Mouse (Mus musculus) skeletal muscle tissue, adult 2 months (tissue): ENCODE results near the gene Slc25a39.
A peak's percentile ranks its signal among the peaks of the same experiment; 100 is the strongest.

Source experiments
- DNase-seq: peaks from one replicate; pipeline ENCODE4 v3.0.0-alpha.2; 2012; ENCODE audit warnings: low read depth, low spot score

Slc25a39 gene

DNA sequence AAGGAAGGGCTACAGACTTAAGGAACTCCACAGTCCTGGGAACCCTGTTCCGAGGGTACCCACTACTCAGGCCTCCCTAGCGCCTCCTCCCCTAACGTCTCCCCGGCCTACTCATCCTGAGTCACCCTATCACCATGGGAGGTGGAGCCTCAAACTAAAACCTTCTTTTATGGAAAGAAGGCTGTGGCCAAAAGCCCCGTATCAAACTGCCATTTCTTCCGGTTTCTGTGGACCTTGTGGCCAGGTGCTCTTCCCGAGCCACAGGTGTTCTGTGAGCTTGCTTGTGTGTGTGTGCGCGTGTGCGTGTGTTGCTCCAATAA is 28.7 kb upstream of the Slc25a39 start:
- DNase-seq, result no peak

DNA sequence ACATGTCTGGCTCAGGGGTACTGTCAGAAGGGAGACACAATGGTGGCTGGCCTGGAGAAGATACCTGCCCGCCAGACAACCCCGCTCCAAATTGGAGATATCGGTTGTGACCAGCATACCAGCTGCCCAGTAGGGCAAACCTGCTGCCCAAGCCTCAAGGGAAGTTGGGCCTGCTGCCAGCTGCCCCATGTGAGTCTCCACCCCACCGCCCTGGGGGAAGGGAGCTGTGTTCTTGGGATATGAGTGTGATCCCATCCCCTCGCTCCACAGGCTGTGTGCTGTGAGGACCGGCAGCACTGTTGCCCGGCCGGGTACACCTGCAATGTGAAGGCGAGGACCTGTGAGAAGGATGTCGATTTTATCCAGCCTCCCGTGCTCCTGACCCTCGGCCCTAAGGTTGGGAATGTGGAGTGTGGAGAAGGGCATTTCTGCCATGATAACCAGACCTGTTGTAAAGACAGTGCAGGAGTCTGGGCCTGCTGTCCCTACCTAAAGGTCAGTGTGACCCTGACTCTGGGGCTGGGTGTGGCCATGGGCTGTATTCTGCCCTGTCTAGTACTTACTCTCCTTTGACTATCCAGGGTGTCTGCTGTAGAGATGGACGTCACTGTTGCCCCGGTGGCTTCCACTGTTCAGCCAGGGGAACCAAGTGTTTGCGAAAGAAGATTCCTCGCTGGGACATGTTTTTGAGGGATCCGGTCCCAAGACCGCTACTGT is 28.2 kb upstream of the Slc25a39 start:
- no peak for DNase-seq

DNA sequence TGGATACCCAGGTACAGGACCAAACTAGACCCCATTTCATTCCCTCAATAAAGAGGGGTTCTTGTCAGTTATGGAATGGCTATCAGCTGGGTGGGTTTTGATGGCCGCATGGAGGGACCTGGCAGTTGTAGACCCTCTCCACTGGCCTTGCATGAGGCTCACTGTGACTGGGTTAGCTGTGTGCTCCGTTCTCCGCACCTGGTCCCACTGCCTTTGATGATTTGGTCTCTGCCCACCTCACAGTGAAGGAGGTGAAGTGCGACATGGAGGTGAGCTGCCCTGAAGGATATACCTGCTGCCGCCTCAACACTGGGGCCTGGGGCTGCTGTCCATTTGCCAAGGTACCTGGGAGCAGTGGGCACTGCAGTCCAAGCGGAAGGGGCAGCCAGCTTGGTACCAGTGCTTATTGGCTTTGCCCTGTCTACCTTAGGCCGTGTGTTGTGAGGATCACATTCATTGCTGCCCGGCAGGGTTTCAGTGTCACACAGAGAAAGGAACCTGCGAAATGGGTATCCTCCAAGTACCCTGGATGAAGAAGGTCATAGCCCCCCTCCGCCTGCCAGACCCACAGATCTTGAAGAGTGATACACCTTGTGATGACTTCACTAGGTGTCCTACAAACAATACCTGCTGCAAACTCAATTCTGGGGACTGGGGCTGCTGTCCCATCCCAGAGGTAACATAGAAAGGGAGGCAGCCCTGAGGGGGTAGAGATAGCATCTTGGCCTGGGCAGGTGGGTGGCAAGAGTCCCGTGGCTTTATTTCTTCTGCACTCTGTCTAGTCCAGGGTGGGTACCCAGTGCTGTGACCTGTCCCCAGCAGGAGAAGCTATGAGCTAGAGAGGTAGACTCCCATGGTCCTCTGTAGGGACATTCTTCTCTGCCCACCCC is 27.3 kb upstream of the Slc25a39 start:
- DNase-seq, result no peak

DNA sequence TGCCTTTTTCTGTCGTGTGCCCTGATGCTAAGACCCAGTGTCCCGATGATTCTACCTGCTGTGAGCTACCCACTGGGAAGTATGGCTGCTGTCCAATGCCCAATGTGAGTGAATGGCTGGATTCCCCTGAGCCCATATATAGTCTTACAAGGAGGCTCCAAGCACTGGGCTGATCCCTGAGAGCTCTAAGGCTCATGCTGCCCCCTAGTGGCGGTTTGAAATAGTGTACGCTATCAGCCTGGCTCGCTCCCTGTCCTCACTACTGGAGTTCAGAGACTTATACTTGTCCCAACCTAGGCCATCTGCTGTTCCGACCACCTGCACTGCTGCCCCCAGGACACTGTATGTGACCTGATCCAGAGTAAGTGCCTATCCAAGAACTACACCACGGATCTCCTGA is 26.7 kb upstream of the Slc25a39 start:
- DNase-seq, result peak; percentile 80

DNA sequence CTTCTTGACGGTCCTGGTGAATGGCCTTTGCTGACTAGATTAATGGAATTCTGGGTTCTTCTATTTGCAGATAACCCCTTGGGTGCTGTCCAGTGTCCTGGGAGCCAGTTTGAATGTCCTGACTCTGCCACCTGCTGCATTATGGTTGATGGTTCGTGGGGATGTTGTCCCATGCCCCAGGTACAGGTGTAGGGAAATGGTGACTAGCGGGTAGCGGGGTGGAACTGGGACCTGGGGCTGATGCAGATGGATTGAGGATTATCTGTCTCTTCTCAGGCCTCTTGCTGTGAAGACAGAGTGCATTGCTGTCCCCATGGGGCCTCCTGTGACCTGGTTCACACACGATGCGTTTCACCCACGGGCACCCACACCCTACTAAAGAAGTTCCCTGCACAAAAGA is 26.1 kb upstream of the Slc25a39 start:
- DNase-seq, result no peak

DNA sequence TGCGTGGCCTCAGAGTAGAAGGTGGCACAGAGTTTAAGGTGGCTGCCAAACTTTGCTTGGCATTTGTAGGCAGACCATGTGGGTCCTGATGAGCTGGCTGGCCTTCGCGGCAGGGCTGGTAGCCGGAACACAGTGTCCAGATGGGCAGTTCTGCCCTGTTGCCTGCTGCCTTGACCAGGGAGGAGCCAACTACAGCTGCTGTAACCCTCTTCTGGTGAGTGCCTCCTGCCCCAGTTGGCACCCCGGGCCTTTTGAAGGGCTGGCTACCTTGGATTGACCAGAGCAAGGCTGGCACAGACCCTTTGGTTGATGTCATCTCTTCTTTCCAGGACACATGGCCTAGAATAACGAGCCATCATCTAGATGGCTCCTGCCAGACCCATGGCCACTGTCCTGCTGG is 25.1 kb upstream of the Slc25a39 start:
- peak; percentile 91 for DNase-seq

DNA sequence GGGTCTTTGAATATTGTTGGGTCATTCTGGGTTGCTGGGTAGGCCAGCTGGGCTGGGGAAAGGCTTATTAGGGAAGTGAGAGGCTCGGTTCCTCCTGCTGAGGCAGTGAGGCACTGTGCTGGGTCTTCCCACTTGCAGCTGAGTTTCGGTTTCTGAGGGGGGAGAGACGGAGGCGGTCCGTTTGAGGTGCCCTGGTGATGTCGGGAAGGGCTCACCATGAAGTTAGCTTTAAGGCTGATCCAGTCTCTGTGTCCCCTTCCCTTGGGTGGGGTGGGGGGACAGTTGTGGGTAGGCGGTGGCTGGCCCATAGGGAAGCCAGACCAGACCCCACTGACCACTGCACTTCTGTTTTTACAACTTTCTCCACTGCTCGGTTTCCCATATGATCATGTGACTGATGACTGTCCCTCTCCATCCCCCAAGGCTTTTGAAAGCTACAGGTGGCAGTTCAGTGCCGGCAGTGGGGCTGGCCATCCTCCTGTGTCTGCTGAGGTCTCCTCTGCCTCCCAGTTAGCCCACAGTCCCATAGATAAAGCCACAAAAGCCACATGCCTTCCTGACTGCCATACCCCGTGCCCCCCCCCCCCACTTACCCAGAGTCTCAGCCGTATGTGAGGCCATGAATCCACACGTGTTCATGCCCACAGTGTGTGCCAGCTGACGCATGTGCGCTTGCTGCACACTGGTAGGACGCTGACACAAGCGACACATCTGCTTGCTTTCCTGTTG is 24.5 kb upstream of the Slc25a39 start:
- DNase-seq, result no peak

DNA sequence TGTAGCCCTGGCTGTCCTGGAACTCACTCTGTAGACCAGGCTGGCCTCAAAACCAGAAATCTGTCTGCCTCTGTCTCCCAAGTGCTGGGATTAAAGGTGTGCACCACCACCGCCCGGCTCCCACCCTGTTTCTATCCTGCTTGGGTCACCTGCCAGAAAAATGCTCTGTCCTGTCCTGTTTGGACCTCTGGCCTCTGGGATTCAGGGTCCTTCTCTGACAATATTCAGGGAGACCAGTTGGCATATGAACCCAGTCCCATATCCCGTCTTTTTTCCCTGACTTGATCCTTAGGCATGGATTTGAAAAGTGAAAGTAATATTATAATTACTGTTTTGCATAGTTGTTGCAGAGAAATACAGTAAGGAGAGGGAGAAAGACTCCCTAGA is 24.0 kb upstream of the Slc25a39 start:
- no peak for DNase-seq

DNA sequence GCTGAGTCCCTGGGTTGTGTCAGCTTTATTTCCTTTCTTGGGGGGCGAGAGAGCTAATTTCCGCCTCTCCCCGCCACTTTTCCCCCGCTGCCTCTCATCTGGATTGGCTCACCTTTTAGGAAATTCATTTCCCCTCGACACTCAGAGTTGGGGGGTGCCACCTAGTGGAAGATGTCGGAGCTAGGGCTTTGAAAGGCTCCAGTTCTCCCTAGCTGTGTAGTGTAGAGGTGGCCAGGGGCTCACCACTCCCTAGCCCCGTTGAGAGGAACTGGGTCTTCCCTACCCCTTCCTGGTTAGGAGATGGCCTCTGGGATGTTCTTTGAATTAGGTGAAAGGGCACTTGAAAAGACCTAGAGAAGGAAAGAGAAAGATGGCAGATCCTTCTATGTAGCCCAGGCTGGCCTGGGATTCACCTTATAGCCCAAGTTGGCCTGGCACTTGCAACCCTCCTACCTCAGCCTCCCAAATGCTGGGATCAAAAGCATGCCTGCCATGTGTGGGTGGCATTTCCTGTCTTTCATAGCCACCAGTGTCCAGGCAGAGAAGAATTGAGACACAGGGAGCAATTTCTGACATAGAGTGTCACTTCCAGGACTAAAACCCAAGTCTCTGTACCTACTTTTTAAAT is 23.4 kb upstream of the Slc25a39 start:
- DNase-seq, result no peak

DNA sequence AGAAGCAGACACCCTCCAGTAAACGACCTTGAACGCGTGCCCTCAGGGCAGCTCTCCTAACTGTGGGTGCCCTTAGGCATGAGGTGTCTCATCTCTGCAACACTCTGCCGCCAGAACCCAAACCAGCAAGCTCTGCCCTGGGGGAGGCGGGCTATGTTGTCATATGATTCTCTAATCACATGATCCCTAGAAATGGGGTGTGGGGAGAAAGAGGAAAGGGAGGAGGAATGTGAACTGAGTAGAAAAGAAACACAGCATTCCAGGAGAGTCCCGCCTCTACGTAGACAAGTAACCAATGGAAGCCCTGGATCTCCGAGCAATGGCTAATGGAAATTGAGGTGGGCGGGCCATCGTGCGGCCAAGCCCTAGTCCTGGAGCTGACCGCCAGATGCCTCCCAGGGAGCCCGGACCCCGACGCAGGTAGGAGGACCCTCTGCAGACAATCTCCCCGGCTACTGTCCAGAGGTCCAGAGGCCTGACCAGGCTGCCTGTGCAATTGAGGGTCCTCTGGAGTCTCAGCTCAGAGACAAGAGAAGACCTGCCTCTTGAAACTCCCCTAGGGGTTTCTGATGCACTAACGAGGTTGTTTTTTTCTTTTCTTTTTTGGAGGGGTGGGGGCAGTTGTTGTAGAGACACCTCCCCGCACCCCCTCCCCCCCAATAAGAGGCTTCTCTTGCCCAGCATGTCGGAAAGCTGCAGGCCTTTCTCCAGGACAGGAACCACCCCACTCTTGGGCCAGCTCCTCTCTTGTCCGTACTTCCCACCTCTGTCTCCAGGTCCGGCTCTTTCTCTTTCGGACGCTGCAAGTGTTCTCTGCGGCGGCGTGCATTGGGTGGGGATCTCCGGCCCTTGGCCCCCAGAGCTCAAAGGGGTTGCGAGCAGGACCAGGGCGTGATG is 22.6 kb upstream of the Slc25a39 start, which contains the start of gene Grn:
TSS of gene Grn (plus strand) at position 195 of the 897 bp plus-strand sequence.
- DNase-seq, result peak; percentile 93

DNA sequence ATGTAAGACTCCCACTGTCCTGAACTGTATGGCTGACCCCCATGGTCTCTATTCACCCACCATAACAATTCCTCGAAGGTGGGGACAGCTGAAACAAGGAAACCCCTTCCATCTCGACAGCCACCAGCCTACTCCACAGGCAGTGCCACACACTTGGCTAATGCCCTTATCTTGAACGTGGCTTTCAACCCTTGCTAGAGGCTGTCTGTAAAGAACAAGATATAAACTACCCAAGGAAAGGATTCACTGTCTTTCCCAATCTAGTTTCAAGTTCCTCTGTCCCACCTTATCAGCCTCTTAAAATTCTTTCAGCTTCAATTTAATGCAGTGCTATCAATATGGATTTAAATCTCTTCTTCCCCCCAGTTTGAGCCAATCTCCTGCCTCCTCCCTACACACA is 21.8 kb upstream of the Slc25a39 start:
- no peak for DNase-seq

DNA sequence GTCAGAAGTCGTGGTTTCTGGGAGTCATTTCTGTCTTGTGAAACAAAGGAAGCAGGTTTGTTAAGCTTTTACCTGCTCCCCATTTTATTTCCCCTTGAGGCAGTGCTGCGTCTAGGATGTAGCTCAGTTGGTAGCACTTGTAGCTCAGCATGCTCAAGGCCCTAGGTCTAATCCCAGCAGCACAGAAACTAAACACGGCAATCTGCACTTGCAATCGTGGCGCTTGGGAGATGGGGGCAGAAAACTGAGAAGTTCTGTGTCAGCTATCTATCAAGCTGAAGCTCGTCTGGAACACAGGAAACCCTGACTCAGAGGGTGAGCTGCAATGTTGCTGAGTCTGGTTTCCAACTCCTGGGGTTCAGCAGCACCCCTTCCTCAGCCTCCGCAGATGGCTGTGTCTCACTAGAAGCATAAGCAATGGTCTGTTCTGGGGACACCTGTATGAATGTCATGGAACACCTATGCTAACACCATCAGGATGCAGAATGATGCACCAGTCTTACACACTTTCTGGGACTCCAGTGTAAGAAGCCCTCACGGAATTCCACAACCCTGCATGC is 21.3 kb upstream of the Slc25a39 start:
- DNase-seq, result no peak

DNA sequence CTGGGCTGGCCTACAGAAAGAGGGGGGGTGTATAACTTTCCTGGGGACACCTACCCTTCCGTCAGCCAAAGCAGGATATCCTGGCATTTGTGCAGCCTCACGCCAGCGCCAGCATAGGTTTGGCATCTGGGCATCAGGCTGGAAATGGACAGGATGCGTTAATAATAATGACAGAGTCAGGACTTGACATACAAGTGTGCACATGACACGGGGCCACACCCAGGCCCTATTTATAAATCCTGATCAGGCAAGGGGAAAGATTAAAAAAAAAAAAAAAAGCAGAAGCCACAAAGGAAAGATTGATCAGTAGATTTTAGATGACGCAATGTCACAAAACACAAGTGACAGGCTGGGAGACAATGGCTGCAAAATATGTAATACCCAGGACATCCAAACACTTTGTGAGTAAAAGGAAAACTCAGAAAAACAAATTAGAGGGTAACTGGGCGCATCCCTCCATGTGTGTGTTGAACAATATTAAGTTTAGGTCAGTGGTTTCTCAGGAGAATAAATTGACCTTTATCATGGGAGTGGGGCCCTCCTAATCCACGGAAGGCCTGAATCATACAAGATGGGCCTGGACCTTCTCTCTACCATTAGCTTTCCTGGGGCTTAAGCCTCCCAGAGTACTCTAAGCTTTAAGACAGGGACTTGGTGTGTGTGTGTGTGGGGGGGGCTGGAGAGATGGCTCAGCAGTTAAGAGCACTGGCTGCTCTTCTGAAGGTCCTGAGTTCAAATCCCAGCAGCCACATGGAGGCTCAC is 18.0 kb upstream of the Slc25a39 start:
- DNase-seq, result no peak

DNA sequence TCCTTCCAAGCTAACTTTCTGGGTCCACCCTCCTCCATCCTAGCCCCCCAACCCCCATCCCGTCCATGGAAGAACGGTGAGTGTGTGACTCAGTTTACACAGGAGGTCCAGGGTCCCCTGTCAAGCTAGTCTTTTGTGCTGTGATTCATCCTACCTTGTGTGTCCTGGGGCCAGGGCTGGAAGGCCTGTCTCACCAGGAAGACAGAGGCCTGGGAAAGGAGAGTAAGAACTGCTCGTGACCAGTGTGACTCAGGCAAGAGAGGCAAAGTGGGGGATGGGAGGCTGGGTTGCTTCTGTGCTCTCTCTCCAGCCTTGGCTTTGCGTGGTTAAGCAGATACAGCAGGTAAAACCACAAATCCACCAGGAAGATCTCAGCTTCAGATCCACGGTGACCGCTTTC is 16.9 kb upstream of the Slc25a39 start:
- DNase-seq, result no peak

DNA sequence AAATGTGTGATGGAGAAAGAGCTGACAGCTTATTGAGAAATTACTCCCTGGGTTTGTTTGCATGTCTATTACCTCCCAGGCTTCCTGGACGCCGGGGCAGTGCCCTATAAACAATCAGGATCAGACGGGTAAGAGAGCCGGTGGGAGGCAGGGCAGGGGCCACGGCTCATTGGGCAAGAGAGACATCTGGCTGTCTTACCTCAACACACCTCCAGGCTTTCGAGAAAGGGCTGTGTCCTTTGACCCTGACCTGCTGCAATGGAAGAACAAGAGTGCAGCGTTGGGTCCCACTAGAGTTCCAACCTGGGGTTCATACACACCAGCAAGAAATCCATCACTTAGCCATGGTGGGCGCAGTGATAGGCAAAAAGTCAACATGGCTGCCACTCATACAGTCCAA is 13.8 kb upstream of the Slc25a39 start:
- no peak for DNase-seq

DNA sequence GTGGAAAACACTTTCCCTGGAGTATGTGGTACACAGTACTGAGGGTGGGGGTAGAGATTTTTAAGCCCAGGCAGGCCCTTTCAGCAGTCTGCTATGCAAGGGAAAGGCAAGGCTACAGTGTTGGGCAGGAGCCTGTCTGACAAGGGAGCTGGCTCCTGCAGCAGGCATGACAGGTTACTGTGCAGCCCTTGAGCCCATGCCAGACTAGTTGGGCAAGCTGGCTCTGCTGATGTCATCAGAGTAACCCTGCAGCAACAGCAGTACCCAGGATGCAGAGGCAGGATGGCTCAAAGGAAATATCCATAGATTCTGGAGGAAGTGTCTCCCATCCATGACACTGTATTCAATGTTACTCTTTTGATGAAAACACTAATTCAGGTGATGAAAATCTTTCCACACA is 11.1 kb upstream of the Slc25a39 start:
- DNase-seq, result no peak

DNA sequence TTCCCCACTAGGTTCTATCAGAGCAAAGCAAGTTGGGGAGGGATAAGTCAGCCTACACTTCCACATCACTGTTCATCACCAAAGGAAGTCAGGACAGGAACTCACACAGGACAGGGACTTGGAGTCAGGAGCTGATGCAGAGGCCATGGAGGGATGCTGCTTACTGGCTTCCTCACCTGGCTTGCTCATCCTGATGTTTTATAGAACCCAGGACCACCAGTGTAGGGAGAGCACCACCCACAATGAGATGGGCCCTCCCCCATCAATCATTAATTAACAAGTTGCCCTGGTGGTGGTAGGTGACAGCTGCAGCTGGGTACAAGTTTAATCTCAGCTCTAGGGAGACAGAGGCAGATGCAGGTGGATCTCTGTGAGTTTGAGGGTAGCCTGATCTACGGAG is 9.4 kb upstream of the Slc25a39 start:
- no peak for DNase-seq

DNA sequence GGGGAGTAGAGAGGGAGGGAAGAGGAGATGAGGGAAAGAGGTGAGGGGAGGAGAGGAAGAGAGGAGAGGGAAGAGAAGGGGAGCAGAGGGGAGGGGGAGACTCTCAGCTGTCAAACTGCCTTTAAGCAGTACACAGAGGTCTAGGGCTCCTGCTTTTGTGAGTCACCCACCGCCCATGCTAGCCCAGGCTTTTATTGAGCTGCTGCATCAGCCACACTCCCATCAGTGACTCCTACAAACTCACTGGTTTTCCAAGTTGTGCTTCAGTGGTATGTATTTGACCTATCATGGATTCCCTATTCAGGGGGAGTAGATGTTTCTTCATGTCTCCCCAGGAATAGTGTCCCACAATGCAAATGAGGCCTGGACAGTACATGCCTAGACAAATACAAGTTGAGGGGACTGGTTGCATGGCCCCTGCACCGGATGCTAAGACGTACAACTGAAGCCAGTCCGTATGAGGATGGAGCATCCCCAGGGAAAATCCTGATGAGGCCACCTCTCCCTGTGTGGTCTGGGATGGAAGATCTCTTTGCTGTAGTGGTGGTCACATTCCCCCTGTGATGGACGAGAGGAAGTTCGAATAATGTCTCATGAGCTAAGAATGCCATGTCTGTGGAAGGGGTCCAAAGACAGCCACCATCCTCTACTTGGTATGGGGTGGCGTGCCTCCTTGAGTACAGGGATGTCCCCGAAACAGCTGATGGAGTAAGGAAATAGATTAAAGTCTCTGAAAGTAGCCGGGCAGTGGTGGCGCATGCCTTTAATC is 7.5 kb upstream of the Slc25a39 start:
- DNase-seq, result no peak

DNA sequence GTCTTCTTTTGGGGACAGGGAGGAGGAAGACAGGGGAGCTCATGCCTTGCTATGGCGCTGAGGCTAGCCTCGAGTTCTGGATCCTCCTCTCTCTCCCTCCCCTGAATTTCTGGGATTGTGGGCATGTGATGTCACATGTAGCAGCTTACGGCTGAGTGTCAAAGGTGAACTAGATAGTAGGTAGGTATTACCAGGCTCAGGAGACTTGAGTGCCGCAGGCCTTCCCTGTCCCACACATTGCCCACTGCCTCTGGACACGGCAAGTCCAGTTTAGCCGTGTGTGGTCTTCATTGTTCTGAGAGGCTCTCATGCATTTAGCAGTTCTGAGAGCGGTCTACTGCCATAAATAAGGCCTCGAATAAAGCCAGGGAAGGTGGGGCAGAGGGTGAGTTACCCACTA is 5.3 kb upstream of the Slc25a39 start:
- no peak for DNase-seq
